Mouse (Mus musculus) lung, postnatal 0 days (tissue): ENCODE measurements at regions not wholly inside any gene's neighbourhood (a gene's known extent, or its start where the extent isn't known, plus 50 kb on each side); places are given as distances from the start of the nearest gene placed in this dataset.

Source experiments
- ATAC-seq: fragments of 200-750 bp; cut with Nextera tagmentation; 2 replicates; pipeline ENCODE4 v1.8.0; 2017; ENCODE audit warnings: moderate library complexity
- DNase-seq: peaks from one replicate; pipeline ENCODE4 v3.0.0-alpha.2; 2016; ENCODE audit warnings: low spot score
- H3K27ac ChIP-seq: fragments of 300-500 bp; sonication (generic); 2 replicates; pipeline ENCODE4 v1.5.1; 2014; ENCODE audit warnings: antibody characterized with exemption, mild to moderate bottlenecking, low read length, mixed read lengths
- H3K27me3 ChIP-seq: fragments of 300-500 bp; sonication (generic); replicated peaks from 2 replicates; pipeline ENCODE4 v1.6.1; 2014; ENCODE audit warnings: low read length, mixed read lengths; ENCODE audit not compliant: insufficient read depth
- H3K36me3 ChIP-seq: fragments of 300-500 bp; sonication (generic); 2 replicates; pipeline ENCODE4 v1.6.1; 2014; ENCODE audit warnings: low read length, mixed read lengths; ENCODE audit not compliant: insufficient read depth
- H3K4me1 ChIP-seq: fragments of 300-500 bp; sonication (generic); 2 replicates; pipeline ENCODE4 v1.6.1; 2014; ENCODE audit warnings: antibody characterized with exemption, low read depth, low read length, mixed read lengths; ENCODE audit not compliant: insufficient read depth
- H3K4me2 ChIP-seq: fragments of 300-500 bp; sonication (generic); replicated peaks from 2 replicates; pipeline ENCODE4 v1.6.1; 2014; ENCODE audit warnings: low read depth, mild to moderate bottlenecking, low read length, moderate library complexity, mixed read lengths
- H3K4me3 ChIP-seq: fragments of 300-500 bp; sonication (generic); 2 replicates; pipeline ENCODE4 v1.5.1; 2014; ENCODE audit warnings: low read depth, low read length
- H3K9ac ChIP-seq: fragments of 300-500 bp; sonication (generic); replicated peaks from 2 replicates; pipeline ENCODE4 v1.6.1; 2014; ENCODE audit warnings: low read depth, mild to moderate bottlenecking
- H3K9me3 ChIP-seq: fragments of 300-500 bp; sonication (generic); 2 replicates; pipeline ENCODE4 v1.6.1; 2016; ENCODE audit warnings: low read length, mixed read lengths
- CTCF ChIP-seq: IDR thresholded peaks from 2 replicates; pipeline ENCODE4 v1.5.1; 2016; ENCODE audit warnings: antibody characterized with exemption, mild to moderate bottlenecking
- EP300 ChIP-seq: IDR thresholded peaks from 2 replicates; pipeline ENCODE4 v1.6.1; 2016; ENCODE audit warnings: antibody characterized with exemption, mild to moderate bottlenecking, control low read depth
- WGBS: fragments of 180-500 bp; shearing (Covaris S2); extraction: QIAGEN DNeasy Blood & Tissue Kit; methylation state at CpG from one replicate; pipeline ENCODE4 v1.1.7; 2014; 5-methylcytosine and 5-hydroxymethylcytosine counted together

GRCm38 (mm10) chr8:128059817-128060216, 298.6 kb upstream of the Nrp1 start:
- Histone ChIP-seq H3K4me1 (no peaks in the 10 kb centered on the region), H3K4me3 (no peak overlapping the region), H3K4me2 (no peak overlapping the region), H3K9ac (no peak overlapping the region), H3K27ac (no peak overlapping the region), H3K27me3 (no peaks in the 10 kb centered on the region), H3K9me3 (no peaks in the 10 kb centered on the region), H3K36me3 (no peaks in the 10 kb centered on the region)
- TF ChIP-seq EP300: no peak
- no peak for TF ChIP-seq CTCF
- DNase-seq (no peak), ATAC-seq (no peak)
- WGBS: 90% methylated on average over 3 of the region's 3 CpGs

GRCm38 (mm10) chr8:128064211-128064610, 294.2 kb upstream of the Nrp1 start:
- TF ChIP-seq CTCF (no peak), EP300 (no peak)
- DNase-seq (no peak), ATAC-seq (no peak)
- no peaks in the 10 kb centered on the region for H3K4me1 ChIP-seq
- H3K9me3 ChIP-seq: no peaks in the 10 kb centered on the region
- H3K36me3 ChIP-seq: no peaks in the 10 kb centered on the region
- H3K27me3 ChIP-seq: no peaks in the 10 kb centered on the region
- no peak overlapping the region for H3K27ac ChIP-seq
- no peak overlapping the region for H3K9ac ChIP-seq
- 100% methylated on average over 1 of the region's 1 CpGs for WGBS
- H3K4me2 ChIP-seq: no peak overlapping the region
- H3K4me3 ChIP-seq: no peak overlapping the region

- no peak for ATAC-seq
- Histone ChIP-seq H3K36me3 (no peaks in the 10 kb centered on the region), H3K9ac (no peak overlapping the region), H3K4me1 (no peaks in the 10 kb centered on the region), H3K4me3 (no peak overlapping the region), H3K9me3 (no peaks in the 10 kb centered on the region), H3K27me3 (no peaks in the 10 kb centered on the region), H3K27ac (no peak overlapping the region), H3K4me2 (no peak overlapping the region)
- WGBS: 94% methylated on average over 2 of the region's 2 CpGs
- no peak for DNase-seq
- TF ChIP-seq CTCF (no peak), EP300 (no peak)
Measured at GRCm38 (mm10) chr8:128065127-128065526, 293.3 kb upstream of the Nrp1 start.

DNA sequence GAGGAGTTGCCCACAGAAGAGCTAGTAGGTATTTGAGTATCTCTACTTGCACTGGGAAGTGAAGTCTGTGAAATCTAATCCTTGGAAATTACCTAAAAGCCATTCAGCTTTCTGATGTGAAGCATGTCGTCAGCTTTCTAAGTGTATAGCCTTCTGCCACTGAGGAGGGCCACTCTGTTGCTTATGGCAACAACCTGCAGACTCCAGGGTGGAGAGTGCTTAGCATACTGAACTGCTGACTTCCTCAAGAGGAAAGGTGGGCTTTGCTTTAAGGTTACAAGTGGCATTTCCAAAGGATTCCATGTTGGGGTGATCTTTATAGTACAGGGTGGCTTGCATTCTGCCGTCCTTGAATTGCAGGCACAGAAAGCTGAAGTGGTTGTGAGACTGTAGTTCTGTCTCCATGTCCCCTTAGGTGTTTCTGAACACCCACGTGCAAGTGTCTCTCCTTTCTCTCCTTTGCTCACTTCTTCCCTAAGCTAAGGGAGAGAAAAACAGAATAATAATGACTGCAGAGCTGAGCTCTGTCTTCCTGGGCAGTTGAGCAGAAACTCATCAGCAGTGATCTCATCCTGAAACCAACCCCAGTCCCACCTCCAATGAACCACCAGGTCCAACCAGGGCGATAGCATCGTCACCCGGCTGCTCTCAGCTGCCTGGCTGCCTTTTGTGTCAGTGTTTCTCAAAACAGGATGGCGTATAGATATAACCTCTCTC, 292.3 kb upstream of the Nrp1 start:
- WGBS: 61% methylated on average over 7 of the region's 7 CpGs
- peak; percentile 40 for DNase-seq
- H3K9ac ChIP-seq: no peak overlapping the region
- no peaks in the 10 kb centered on the region for H3K4me1 ChIP-seq
- no peak overlapping the region for H3K4me3 ChIP-seq
- no peaks in the 10 kb centered on the region for H3K27me3 ChIP-seq
- H3K4me2 ChIP-seq: no peak overlapping the region
- no peaks in the 10 kb centered on the region for H3K9me3 ChIP-seq
- no peak overlapping the region for H3K27ac ChIP-seq
- ATAC-seq: peak; percentile 55
- no peaks in the 10 kb centered on the region for H3K36me3 ChIP-seq
- no peak for TF ChIP-seq EP300
- no peak for TF ChIP-seq CTCF

DNA sequence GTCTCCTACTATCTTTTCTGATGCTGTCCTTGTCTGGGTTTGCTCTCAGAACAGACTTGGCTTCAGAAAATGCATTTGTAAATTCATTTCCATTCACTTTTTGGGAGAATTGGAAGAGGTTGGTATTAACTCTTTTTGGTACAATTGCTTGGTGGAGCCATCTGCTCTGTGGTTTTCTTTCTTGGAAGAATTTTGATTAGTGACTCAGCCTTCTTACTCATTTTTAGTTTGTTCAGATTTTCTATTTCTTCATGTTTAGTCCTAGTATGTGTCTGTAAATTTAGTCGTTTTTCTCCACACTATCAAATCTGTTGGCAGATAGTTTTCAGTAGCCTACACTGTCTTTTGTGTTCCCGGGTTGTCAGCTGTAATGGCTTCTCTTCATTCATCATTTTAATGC, 288.7 kb upstream of the Nrp1 start:
- Histone ChIP-seq H3K27ac (no peak overlapping the region), H3K4me1 (no peaks in the 10 kb centered on the region), H3K4me2 (no peak overlapping the region), H3K9me3 (no peaks in the 10 kb centered on the region), H3K4me3 (no peak overlapping the region), H3K27me3 (no peaks in the 10 kb centered on the region), H3K36me3 (no peaks in the 10 kb centered on the region), H3K9ac (no peak overlapping the region)
- ATAC-seq: no peak
- DNase-seq: no peak
- no peak for TF ChIP-seq EP300
- TF ChIP-seq CTCF: no peak
- WGBS: 65% methylated on average over 2 of the region's 2 CpGs

GRCm38 (mm10) chr8:128075566-128075965, 282.8 kb upstream of the Nrp1 start:
- DNase-seq (no peak), ATAC-seq (no peak)
- TF ChIP-seq CTCF: no peak
- no peak for TF ChIP-seq EP300
- H3K4me1 ChIP-seq: no peaks in the 10 kb centered on the region
- 80% methylated on average over 1 of the region's 1 CpGs for WGBS
- H3K4me2 ChIP-seq: no peak overlapping the region
- H3K4me3 ChIP-seq: no peak overlapping the region
- no peaks in the 10 kb centered on the region for H3K9me3 ChIP-seq
- H3K9ac ChIP-seq: no peak overlapping the region
- H3K27me3 ChIP-seq: no peaks in the 10 kb centered on the region
- H3K27ac ChIP-seq: no peak overlapping the region
- no peaks in the 10 kb centered on the region for H3K36me3 ChIP-seq

DNA sequence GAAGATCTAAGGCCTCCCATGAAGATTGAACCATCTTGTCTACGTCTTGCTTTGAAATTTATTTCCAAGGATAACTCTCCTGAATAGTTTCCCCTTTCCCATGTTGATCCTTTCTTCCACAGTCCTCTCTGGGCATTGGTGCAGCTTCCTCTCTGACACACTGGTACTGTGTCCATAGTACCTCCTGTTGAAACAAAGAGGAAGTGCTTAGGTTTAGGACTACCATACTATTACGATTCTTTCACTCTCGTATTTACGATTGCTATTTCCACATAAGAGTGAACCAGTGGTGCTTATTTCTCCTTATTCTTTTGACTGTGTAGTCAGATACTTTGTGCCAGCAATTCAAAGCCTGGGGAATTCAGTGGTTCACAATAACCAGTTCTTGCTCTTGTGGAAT, 282.2 kb upstream of the Nrp1 start:
- Histone ChIP-seq H3K4me2 (no peak overlapping the region), H3K27me3 (no peaks in the 10 kb centered on the region), H3K9me3 (no peaks in the 10 kb centered on the region), H3K27ac (no peak overlapping the region), H3K4me1 (no peaks in the 10 kb centered on the region), H3K9ac (no peak overlapping the region), H3K36me3 (no peaks in the 10 kb centered on the region), H3K4me3 (no peak overlapping the region)
- DNase-seq: no peak
- ATAC-seq: no peak
- WGBS: 87% methylated on average over 4 of the region's 4 CpGs
- TF ChIP-seq EP300 (no peak), CTCF (no peak)
